Mouse (Mus musculus) hindbrain, embryonic 10.5 days (tissue): ENCODE data around the gene Exoc2. TPM values are rescaled to one million over a fixed set of nuclear protein-coding genes. Genes with fewer than 3 reads are reported as not detected.

Experiments used
- DNase-seq: peaks from one replicate; pipeline ENCODE4 v3.0.0-alpha.2; 2017; ENCODE audit warnings: low spot score
- H3K27ac ChIP-seq: fragments of 300-500 bp; sonication (generic); 2 replicates; pipeline ENCODE4 v1.5.1; 2016; ENCODE audit warnings: mild to moderate bottlenecking, moderate library complexity
- H3K27me3 ChIP-seq: fragments of 300-500 bp; sonication (generic); 2 replicates; pipeline ENCODE4 v1.6.1; 2016; ENCODE audit warnings: mild to moderate bottlenecking; ENCODE audit not compliant: poor library complexity, insufficient read depth, severe bottlenecking
- H3K36me3 ChIP-seq: fragments of 300-500 bp; sonication (generic); 2 replicates; pipeline ENCODE4 v1.6.1; 2016; ENCODE audit warnings: mild to moderate bottlenecking, moderate library complexity
- H3K4me1 ChIP-seq: fragments of 300-500 bp; sonication (generic); replicated peaks from 2 replicates; pipeline ENCODE4 v1.6.1; 2016; ENCODE audit warnings: mild to moderate bottlenecking
- H3K4me3 ChIP-seq: fragments of 300-500 bp; sonication (generic); 2 replicates; pipeline ENCODE4 v1.5.1; 2016; ENCODE audit warnings: mild to moderate bottlenecking, moderate library complexity
- H3K9me3 ChIP-seq: fragments of 300-500 bp; sonication (generic); 2 replicates; pipeline ENCODE4 v1.6.1; 2016; ENCODE audit warnings: mild to moderate bottlenecking, moderate library complexity
- WGBS: fragments of 180-500 bp; shearing (Covaris S2); methylation state at CpG from one replicate; pipeline ENCODE4 v1.1.7; 2016; 5-methylcytosine and 5-hydroxymethylcytosine counted together
- polyA plus RNA-seq: library from polyadenylated mRNA; unstranded; fragments of >200 nt; fragmentation: Nextera tagmentation; extraction: Ambion mirVana; gene quantifications from 2 replicates; pipeline ENCODE4 v1.2.1, GENCODE M21; 2016

The Exoc2 gene
- polyA plus RNA-seq, 1 experiment from 2014 or later = 37.4 TPM

DNA sequence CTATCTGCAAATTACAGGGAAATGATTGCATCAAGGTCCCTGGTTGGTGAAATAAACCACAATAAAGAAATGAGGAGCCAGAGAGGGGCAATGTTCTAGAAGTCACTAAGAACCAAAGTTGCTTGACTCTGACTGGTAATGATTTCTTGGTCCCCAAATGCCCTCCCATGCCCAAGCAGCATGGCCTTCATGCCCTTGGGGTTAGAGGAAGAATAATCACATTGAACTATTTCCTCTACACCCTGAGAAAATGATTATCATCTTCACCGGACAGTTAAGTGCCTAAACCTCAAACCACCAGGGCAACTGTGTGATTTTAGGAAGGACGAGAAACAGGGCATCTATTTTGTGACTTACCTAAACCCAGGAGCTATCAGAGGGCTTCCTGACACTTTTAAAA is 197.9 kb downstream of the Exoc2 start:
- no peak overlapping the region for H3K4me3 ChIP-seq
- H3K9me3 ChIP-seq = no peaks in the 10 kb centered on the region
- 87% methylated on average over 2 of the region's 2 CpGs for WGBS
- H3K4me1 ChIP-seq = no peaks in the 10 kb centered on the region
- H3K27me3 ChIP-seq = no peaks in the 10 kb centered on the region
- H3K36me3 ChIP-seq = no peaks in the 10 kb centered on the region
- DNase-seq = no peak
- H3K27ac ChIP-seq = no peak overlapping the region

GRCm38 (mm10) chr13:30767477-30768127 is 206.3 kb downstream of the Exoc2 start:
- Histone ChIP-seq H3K4me3 (no peak overlapping the region), H3K4me1 (no peaks in the 10 kb centered on the region), H3K27ac (no peak overlapping the region), H3K36me3 (no peaks in the 10 kb centered on the region), H3K27me3 (no peaks in the 10 kb centered on the region), H3K9me3 (no peaks in the 10 kb centered on the region)
- DNase-seq = no peak
- WGBS = 93% methylated on average over 6 of the region's 6 CpGs

DNA sequence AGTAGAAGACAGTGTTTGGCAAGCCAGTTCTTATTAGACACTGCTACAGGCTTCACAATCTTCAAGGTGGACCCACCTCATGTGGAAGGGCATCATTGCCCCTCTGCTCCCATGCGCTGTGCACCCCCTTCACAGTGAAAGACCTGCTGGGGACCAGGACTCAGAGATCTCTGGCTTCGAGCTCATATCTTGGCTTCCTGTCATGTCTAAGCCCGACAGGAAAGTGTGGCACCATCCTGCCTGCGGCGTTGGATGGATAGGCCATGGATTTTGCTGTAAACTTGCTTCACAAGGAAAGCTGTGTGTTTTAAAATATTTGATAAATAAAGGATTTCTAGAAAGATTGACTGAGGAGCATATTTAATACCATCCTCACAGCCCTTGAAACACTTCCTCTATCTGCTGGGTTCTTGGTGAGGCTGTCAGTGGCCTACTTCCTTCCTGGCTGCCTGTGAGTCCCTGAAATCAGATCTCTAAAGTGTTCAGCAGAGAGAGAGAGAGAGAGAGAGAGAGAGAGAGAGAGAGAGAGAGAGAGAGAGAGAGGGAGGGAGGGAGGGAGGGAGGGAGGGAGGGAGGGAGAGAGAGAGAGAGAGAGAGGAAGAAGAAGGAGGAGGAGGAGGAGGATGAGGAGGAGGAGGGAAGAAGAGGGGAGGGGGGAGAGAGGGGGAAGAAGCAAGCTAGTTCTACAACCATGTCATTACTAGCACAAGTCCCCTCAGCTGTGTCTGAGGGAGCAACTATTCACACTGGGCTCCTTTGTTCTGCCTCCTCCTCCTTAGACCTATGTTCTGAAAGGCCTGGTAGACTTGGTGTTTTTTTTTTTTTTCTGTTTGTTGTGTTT is 207.0 kb downstream of the Exoc2 start:
- Histone ChIP-seq H3K9me3 (no peaks in the 10 kb centered on the region), H3K4me1 (no peaks in the 10 kb centered on the region), H3K27me3 (no peaks in the 10 kb centered on the region), H3K27ac (no peak overlapping the region), H3K36me3 (no peaks in the 10 kb centered on the region), H3K4me3 (no peak overlapping the region)
- WGBS = 92% methylated on average over 5 of the region's 5 CpGs
- DNase-seq = no peak

- Histone ChIP-seq H3K27me3 (no peaks in the 10 kb centered on the region), H3K27ac (no peak overlapping the region), H3K36me3 (no peaks in the 10 kb centered on the region), H3K9me3 (no peaks in the 10 kb centered on the region), H3K4me3 (no peak overlapping the region), H3K4me1 (no peaks in the 10 kb centered on the region)
- DNase-seq = no peak
- WGBS = 81% methylated on average over 5 of the region's 5 CpGs
Measured at GRCm38 (mm10) chr13:30765906-30766305, 208.0 kb downstream of the Exoc2 start.

DNA sequence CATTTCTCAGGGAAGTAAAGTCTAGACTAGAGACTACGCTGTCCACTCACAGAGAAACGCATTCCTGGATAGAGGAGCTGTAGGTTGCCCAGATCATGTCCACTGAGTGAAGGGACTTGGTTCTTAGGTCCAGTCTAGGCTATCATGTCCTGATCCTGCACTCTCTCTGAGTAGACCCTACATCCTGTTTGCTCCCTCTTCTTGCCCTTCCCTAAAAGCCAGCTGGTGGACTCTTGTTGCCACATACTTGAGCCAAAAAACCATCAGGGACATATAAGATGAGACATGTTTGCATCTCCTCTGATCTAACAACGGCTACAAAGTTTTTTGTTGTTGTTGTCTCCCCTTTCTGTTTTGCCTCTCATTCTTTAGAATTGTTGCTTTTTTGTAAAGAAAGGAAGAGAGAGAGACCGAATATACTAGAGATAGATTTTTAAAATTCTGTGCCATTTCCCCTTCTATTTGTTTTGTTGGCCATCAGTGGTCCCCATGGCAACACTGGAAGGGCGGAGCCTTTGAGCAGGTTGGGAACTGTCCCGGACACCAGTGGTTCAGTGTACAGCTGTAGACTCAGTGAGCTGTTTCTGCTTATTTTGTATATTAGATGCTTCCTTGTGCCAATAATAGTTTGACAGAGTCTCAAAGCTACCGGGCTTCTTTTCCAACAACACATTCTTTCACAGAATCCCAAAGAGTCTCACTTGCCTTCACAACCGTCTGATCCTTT is 209.7 kb downstream of the Exoc2 start:
- Histone ChIP-seq H3K27me3 (no peaks in the 10 kb centered on the region), H3K36me3 (no peaks in the 10 kb centered on the region), H3K9me3 (no peaks in the 10 kb centered on the region), H3K4me3 (no peak overlapping the region), H3K27ac (no peak overlapping the region), H3K4me1 (no peaks in the 10 kb centered on the region)
- DNase-seq = no peak
- WGBS = 86% methylated on average over 8 of the region's 8 CpGs

Other genes with a start within 250 kb of the Exoc2 start
- gene Irf4, start 224.9 kb downstream of the Exoc2 start, polyA plus RNA-seq = not detected in 2 replicates
- not detected in 2 replicates for gene Hus1b, start 26.3 kb downstream of the Exoc2 start, polyA plus RNA-seq
- 0.24 TPM in 1 of 2 replicates, not detected in the other for gene Gm5447, start 111 bp upstream of the Exoc2 start, polyA plus RNA-seq